Mouse (Mus musculus) neural tube, embryonic 13.5 days (tissue): ENCODE data around the gene Lhfp. TPM values are rescaled to one million over a fixed set of nuclear protein-coding genes. Genes with fewer than 3 reads are reported as not detected.
A peak's percentile ranks its signal among the peaks of the same experiment; 100 is the strongest.

ENCODE experiments used
- ATAC-seq: fragments of 200-750 bp; cut with Nextera tagmentation; 2 replicates; pipeline ENCODE4 v1.8.0; 2017; ENCODE audit warnings: low read depth, mild to moderate bottlenecking, moderate TSS enrichment, moderate library complexity
- H3K27ac ChIP-seq: fragments of 300-500 bp; sonication (generic); replicated peaks from 2 replicates; pipeline ENCODE4 v1.5.1; 2015; ENCODE audit warnings: moderate library complexity, mild to moderate bottlenecking, inconsistent platforms
- H3K27me3 ChIP-seq: fragments of 300-500 bp; sonication (generic); 2 replicates; pipeline ENCODE4 v1.6.1; 2015; ENCODE audit warnings: mild to moderate bottlenecking, inconsistent platforms
- H3K36me3 ChIP-seq: fragments of 300-500 bp; sonication (generic); 2 replicates; pipeline ENCODE4 v1.6.1; 2015; ENCODE audit warnings: mild to moderate bottlenecking, inconsistent platforms
- H3K4me1 ChIP-seq: fragments of 300-500 bp; sonication (generic); replicated peaks from 2 replicates; pipeline ENCODE4 v1.6.1; 2015; ENCODE audit warnings: inconsistent platforms
- H3K4me2 ChIP-seq: fragments of 300-500 bp; sonication (generic); 2 replicates; pipeline ENCODE4 v1.6.1; 2015; ENCODE audit warnings: inconsistent platforms, mild to moderate bottlenecking, moderate library complexity
- H3K4me3 ChIP-seq: fragments of 300-500 bp; sonication (generic); 2 replicates; pipeline ENCODE4 v1.5.1; 2015; ENCODE audit warnings: mild to moderate bottlenecking, inconsistent platforms
- H3K9ac ChIP-seq: fragments of 300-500 bp; sonication (generic); 2 replicates; pipeline ENCODE4 v1.6.1; 2015; ENCODE audit warnings: moderate library complexity, mild to moderate bottlenecking, inconsistent platforms
- H3K9me3 ChIP-seq: fragments of 300-500 bp; sonication (generic); 2 replicates; pipeline ENCODE4 v1.6.1; 2016; ENCODE audit warnings: inconsistent platforms
- WGBS: fragments of 180-500 bp; shearing (Covaris S2); methylation state at CpG from one replicate; pipeline ENCODE4 v1.1.7; 2015; 5-methylcytosine and 5-hydroxymethylcytosine counted together
- polyA plus RNA-seq: library from polyadenylated mRNA; unstranded; fragments of >200 nt; fragmentation: Nextera tagmentation; extraction: Ambion mirVana; gene quantifications from 2 replicates; pipeline ENCODE4 v1.2.1, GENCODE M21; 2015

The Lhfp gene
- 58.2 and 62.5 TPM in 2 replicates for polyA plus RNA-seq

GRCm38 (mm10) chr3:53041411-53042239 is at the start of gene Lhfp:
Gene Lhfp (plus strand): TSS chr3:53041528.
- H3K4me2 ChIP-seq = peak within 1 kb of the TSS; percentile 87
- peak within 1 kb of the TSS; percentile 74 for H3K27ac ChIP-seq
- H3K4me3 ChIP-seq = peak within 1 kb of the TSS; percentile 74
- under 1% methylated on average over 48 of the region's 58 CpGs for WGBS
- peak; percentile 92 for ATAC-seq
- H3K9me3 ChIP-seq = no peaks in the 10 kb centered on the region
- peak within 1 kb of the TSS; percentile 84 for H3K9ac ChIP-seq
- H3K36me3 ChIP-seq = no peaks in the 10 kb centered on the region
- H3K4me1 ChIP-seq = peaks cover 44% of the 10 kb centered on the region
- H3K27me3 ChIP-seq = peaks cover 18% of the 10 kb centered on the region

GRCm38 (mm10) chr3:52993296-52993695 is 48.0 kb upstream of the Lhfp start:
- ATAC-seq = no peak

GRCm38 (mm10) chr3:52994666-52995065 is 46.7 kb upstream of the Lhfp start:
- no peak for ATAC-seq
- 80% methylated on average over 5 of the region's 5 CpGs for WGBS
- Histone ChIP-seq H3K4me3 (no peak overlapping the region), H3K9ac (no peak overlapping the region), H3K27me3 (no peaks in the 10 kb centered on the region), H3K4me1 (no peaks in the 10 kb centered on the region), H3K4me2 (no peak overlapping the region), H3K27ac (no peak overlapping the region), H3K9me3 (no peaks in the 10 kb centered on the region), H3K36me3 (peaks cover 83% of the 10 kb centered on the region)

More at GRCm38 (mm10) chr3:52993296-52993695, 48.0 kb upstream of the Lhfp start:
- H3K9ac ChIP-seq = no peak overlapping the region
- no peak overlapping the region for H3K4me3 ChIP-seq
- no peak overlapping the region for H3K27ac ChIP-seq
- H3K27me3 ChIP-seq = no peaks in the 10 kb centered on the region
- no peaks in the 10 kb centered on the region for H3K4me1 ChIP-seq
- peaks cover 84% of the 10 kb centered on the region for H3K36me3 ChIP-seq
- H3K9me3 ChIP-seq = no peaks in the 10 kb centered on the region
- no peak overlapping the region for H3K4me2 ChIP-seq
- 90% methylated on average over 10 of the region's 10 CpGs for WGBS

- no peak for ATAC-seq
- Histone ChIP-seq H3K36me3 (peaks cover 84% of the 10 kb centered on the region), H3K9ac (no peak overlapping the region), H3K4me1 (no peaks in the 10 kb centered on the region), H3K9me3 (no peaks in the 10 kb centered on the region), H3K27me3 (no peaks in the 10 kb centered on the region), H3K4me2 (no peak overlapping the region), H3K4me3 (no peak overlapping the region), H3K27ac (no peak overlapping the region)
- 90% methylated on average over 5 of the region's 5 CpGs for WGBS
These were observed 44.7 kb upstream of the Lhfp start for GRCm38 (mm10) chr3:52996635-52997034.

GRCm38 (mm10) chr3:52997381-52997780 is 43.9 kb upstream of the Lhfp start:
- Histone ChIP-seq H3K9me3 (no peaks in the 10 kb centered on the region), H3K9ac (no peak overlapping the region), H3K4me1 (no peaks in the 10 kb centered on the region), H3K4me3 (no peak overlapping the region), H3K4me2 (no peak overlapping the region), H3K36me3 (peaks cover 86% of the 10 kb centered on the region), H3K27ac (no peak overlapping the region), H3K27me3 (no peaks in the 10 kb centered on the region)
- 70% methylated on average over 1 of the region's 1 CpGs for WGBS
- no peak for ATAC-seq

- peaks cover 79% of the 10 kb centered on the region for H3K36me3 ChIP-seq
These were observed 42.1 kb upstream of the Lhfp start for GRCm38 (mm10) chr3:52999016-52999744.

GRCm38 (mm10) chr3:52999996-53000395 is 41.3 kb upstream of the Lhfp start:
- no peak for ATAC-seq
- Histone ChIP-seq H3K4me2 (no peak overlapping the region), H3K27ac (no peak overlapping the region), H3K9ac (no peak overlapping the region), H3K27me3 (no peaks in the 10 kb centered on the region), H3K36me3 (peaks cover 79% of the 10 kb centered on the region), H3K4me1 (no peaks in the 10 kb centered on the region), H3K4me3 (no peak overlapping the region), H3K9me3 (no peaks in the 10 kb centered on the region)
- WGBS = 89% methylated on average over 3 of the region's 3 CpGs

More at GRCm38 (mm10) chr3:52999016-52999744, 42.1 kb upstream of the Lhfp start:
- H3K27me3 ChIP-seq = no peaks in the 10 kb centered on the region
- ATAC-seq = no peak
- H3K9ac ChIP-seq = no peak overlapping the region
- WGBS = 70% methylated on average over 15 of the region's 15 CpGs
- H3K9me3 ChIP-seq = no peaks in the 10 kb centered on the region
- H3K4me1 ChIP-seq = no peaks in the 10 kb centered on the region
- H3K4me2 ChIP-seq = no peak overlapping the region
- H3K27ac ChIP-seq = no peak overlapping the region
- no peak overlapping the region for H3K4me3 ChIP-seq

GRCm38 (mm10) chr3:53002076-53002475 is 39.3 kb upstream of the Lhfp start:
- no peaks in the 10 kb centered on the region for H3K9me3 ChIP-seq
- WGBS = 77% methylated on average over 6 of the region's 6 CpGs
- no peaks in the 10 kb centered on the region for H3K27me3 ChIP-seq
- H3K4me3 ChIP-seq = no peak overlapping the region
- no peak overlapping the region for H3K4me2 ChIP-seq
- no peak overlapping the region for H3K27ac ChIP-seq
- H3K9ac ChIP-seq = no peak overlapping the region
- H3K36me3 ChIP-seq = peaks cover 75% of the 10 kb centered on the region
- no peaks in the 10 kb centered on the region for H3K4me1 ChIP-seq
- ATAC-seq = no peak

- 76% methylated on average over 2 of the region's 2 CpGs for WGBS
- ATAC-seq = peak; percentile 75; the same call in 1 of the 2 replicates
- H3K4me3 ChIP-seq = no peak overlapping the region
- H3K4me2 ChIP-seq = no peak overlapping the region
- H3K27me3 ChIP-seq = no peaks in the 10 kb centered on the region
- H3K27ac ChIP-seq = no peak overlapping the region
- no peaks in the 10 kb centered on the region for H3K4me1 ChIP-seq
- H3K9me3 ChIP-seq = no peaks in the 10 kb centered on the region
- H3K9ac ChIP-seq = no peak overlapping the region
- H3K36me3 ChIP-seq = peaks cover 74% of the 10 kb centered on the region
These were observed 36.8 kb upstream of the Lhfp start for GRCm38 (mm10) chr3:53004406-53005114.

GRCm38 (mm10) chr3:53007411-53007810 is 33.9 kb upstream of the Lhfp start:
- H3K4me3 ChIP-seq = no peak overlapping the region
- H3K9ac ChIP-seq = no peak overlapping the region
- ATAC-seq = no peak
- H3K36me3 ChIP-seq = peaks cover 61% of the 10 kb centered on the region
- H3K9me3 ChIP-seq = no peaks in the 10 kb centered on the region
- WGBS = 94% methylated on average over 8 of the region's 8 CpGs
- no peaks in the 10 kb centered on the region for H3K4me1 ChIP-seq
- no peak overlapping the region for H3K4me2 ChIP-seq
- no peaks in the 10 kb centered on the region for H3K27me3 ChIP-seq
- H3K27ac ChIP-seq = no peak overlapping the region

- peak; percentile 94 for ATAC-seq
- 7% methylated on average over 53 of the region's 53 CpGs for WGBS
- H3K27me3 ChIP-seq = no peaks in the 10 kb centered on the region; the same call in 1 of the 2 replicates
- H3K4me1 ChIP-seq = peaks cover 13% of the 10 kb centered on the region
- H3K36me3 ChIP-seq = peaks cover 25% of the 10 kb centered on the region
- peak within 1 kb of the TSS; percentile 83 for H3K27ac ChIP-seq
- H3K4me2 ChIP-seq = peak within 1 kb of the TSS; percentile 79
- H3K4me3 ChIP-seq = peak within 1 kb of the TSS; percentile 86
- H3K9ac ChIP-seq = peak within 1 kb of the TSS; percentile 87
- no peaks in the 10 kb centered on the region for H3K9me3 ChIP-seq
These were observed 24.6 kb upstream of the Lhfp start, which contains the start of gene Cog6 for GRCm38 (mm10) chr3:53016436-53017340. Gene Cog6 (minus strand): TSS chr3:53017237.
